Mouse (Mus musculus): ENCODE results near the gene Ppp3ca. TPM values are rescaled to one million over a fixed set of nuclear protein-coding genes. Genes with fewer than 3 reads are reported as not detected.
A peak's percentile ranks its signal among the peaks of the same experiment; 100 is the strongest.

Gene Ppp3ca
- polyA plus RNA-seq, 1 experiment = 9.7 TPM

GRCm38 (mm10) chr3:136665119-136665518 is 4.8 kb upstream of the Ppp3ca start:
- TF ChIP-seq MAX (IDR thresholded peaks at IDR 0.05) = no peak
- no peak for TF ChIP-seq CEBPB (IDR thresholded peaks at IDR 0.05; ENCODE audit: low read depth)
- no peak for TF ChIP-seq CTCF (IDR thresholded peaks at IDR 0.05; ENCODE audit: control insufficient read depth, insufficient read depth, insufficient read length)
- TF ChIP-seq MYOD1 (IDR thresholded peaks at IDR 0.05; ENCODE audit: control insufficient read depth, insufficient read length, low read depth) = no peak
- no peak for TF ChIP-seq MYOG (IDR thresholded peaks at IDR 0.05; ENCODE audit: control insufficient read depth, extremely low read depth, insufficient read length)
- no peak for TF ChIP-seq USF1 (IDR thresholded peaks at IDR 0.05; ENCODE audit: low read depth)
- no peak for TF ChIP-seq FOSL1 (IDR thresholded peaks at IDR 0.05; ENCODE audit: insufficient read depth, low read length, poor library complexity, severe bottlenecking)
- H3K4me3 ChIP-seq (ENCODE audit: insufficient read depth, poor library complexity, severe bottlenecking) = no peak overlapping the region
- no peaks in the 10 kb centered on the region for H3K27me3 ChIP-seq (ENCODE audit: control insufficient read depth, insufficient read depth, insufficient read length)
- H3K79me2 ChIP-seq (ENCODE audit: control insufficient read depth, insufficient read depth) = no peaks in the 10 kb centered on the region
- no peak overlapping the region for H3ac ChIP-seq (ENCODE audit: control insufficient read depth, insufficient read length, low read depth)
- H3K79me3 ChIP-seq (ENCODE audit: low read depth) = no peaks in the 10 kb centered on the region
- no peaks in the 10 kb centered on the region for H3K36me3 ChIP-seq (ENCODE audit: control insufficient read depth, insufficient read depth)

GRCm38 (mm10) chr3:136668072-136668471 is 1.9 kb upstream of the Ppp3ca start:
- Histone ChIP-seq H3K79me3 (ENCODE audit: low read depth) (peaks cover 10% of the 10 kb centered on the region), H3ac (ENCODE audit: control insufficient read depth, insufficient read length, low read depth) (no peak overlapping the region), H3K27me3 (ENCODE audit: control insufficient read depth, insufficient read depth, insufficient read length) (no peaks in the 10 kb centered on the region), H3K4me3 (ENCODE audit: insufficient read depth, poor library complexity, severe bottlenecking) (no peak overlapping the region), H3K79me2 (ENCODE audit: control insufficient read depth, insufficient read depth) (peaks cover 26% of the 10 kb centered on the region), H3K36me3 (ENCODE audit: control insufficient read depth, insufficient read depth) (no peaks in the 10 kb centered on the region)
- TF ChIP-seq CEBPB (IDR thresholded peaks at IDR 0.05; ENCODE audit: low read depth) (no peak), MYOD1 (IDR thresholded peaks at IDR 0.05; ENCODE audit: control insufficient read depth, insufficient read length, low read depth) (no peak), MYOG (IDR thresholded peaks at IDR 0.05; ENCODE audit: control insufficient read depth, extremely low read depth, insufficient read length) (no peak), MAX (IDR thresholded peaks at IDR 0.05) (no peak), CTCF (IDR thresholded peaks at IDR 0.05; ENCODE audit: control insufficient read depth, insufficient read depth, insufficient read length) (no peak), USF1 (IDR thresholded peaks at IDR 0.05; ENCODE audit: low read depth) (no peak), FOSL1 (IDR thresholded peaks at IDR 0.05; ENCODE audit: insufficient read depth, low read length, poor library complexity, severe bottlenecking) (no peak)

GRCm38 (mm10) chr3:136669231-136670109 is 454 bp upstream of the Ppp3ca start:
- H3K79me2 ChIP-seq (ENCODE audit: control insufficient read depth, insufficient read depth) = peaks cover 40% of the 10 kb centered on the region

GRCm38 (mm10) chr3:136670360-136671131 is 622 bp downstream of the Ppp3ca start:
- Histone ChIP-seq H3K27me3 (ENCODE audit: control insufficient read depth, insufficient read depth, insufficient read length) (no peaks in the 10 kb centered on the region), H3K79me3 (ENCODE audit: low read depth) (peaks cover 17% of the 10 kb centered on the region), H3K36me3 (ENCODE audit: control insufficient read depth, insufficient read depth) (no peaks in the 10 kb centered on the region), H3K79me2 (ENCODE audit: control insufficient read depth, insufficient read depth) (peaks cover 50% of the 10 kb centered on the region), H3K4me3 (ENCODE audit: insufficient read depth, poor library complexity, severe bottlenecking) (peak overlapping the region; percentile 60), H3ac (ENCODE audit: control insufficient read depth, insufficient read length, low read depth) (peak overlapping the region; percentile 65)
- TF ChIP-seq FOSL1 (IDR thresholded peaks at IDR 0.05; ENCODE audit: insufficient read depth, low read length, poor library complexity, severe bottlenecking) = no peak
- TF ChIP-seq MYOG (IDR thresholded peaks at IDR 0.05; ENCODE audit: control insufficient read depth, extremely low read depth, insufficient read length) = no peak
- no peak for TF ChIP-seq USF1 (IDR thresholded peaks at IDR 0.05; ENCODE audit: low read depth)
- TF ChIP-seq CTCF (IDR thresholded peaks at IDR 0.05; ENCODE audit: control insufficient read depth, insufficient read depth, insufficient read length) = peak; percentile 28

More at GRCm38 (mm10) chr3:136669231-136670109, 454 bp upstream of the Ppp3ca start:
- TF ChIP-seq FOSL1 (IDR thresholded peaks at IDR 0.05; ENCODE audit: insufficient read depth, low read length, poor library complexity, severe bottlenecking) (no peak), CEBPB (IDR thresholded peaks at IDR 0.05; ENCODE audit: low read depth) (no peak), MYOD1 (IDR thresholded peaks at IDR 0.05; ENCODE audit: control insufficient read depth, insufficient read length, low read depth) (peak; percentile 63), USF1 (IDR thresholded peaks at IDR 0.05; ENCODE audit: low read depth) (no peak), MYOG (IDR thresholded peaks at IDR 0.05; ENCODE audit: control insufficient read depth, extremely low read depth, insufficient read length) (no peak), MAX (IDR thresholded peaks at IDR 0.05) (no peak), CTCF (IDR thresholded peaks at IDR 0.05; ENCODE audit: control insufficient read depth, insufficient read depth, insufficient read length) (no peak)
- Histone ChIP-seq H3K4me3 (ENCODE audit: insufficient read depth, poor library complexity, severe bottlenecking) (peak overlapping the region; percentile 60), H3K36me3 (ENCODE audit: control insufficient read depth, insufficient read depth) (no peaks in the 10 kb centered on the region), H3K27me3 (ENCODE audit: control insufficient read depth, insufficient read depth, insufficient read length) (no peaks in the 10 kb centered on the region), H3K79me3 (ENCODE audit: low read depth) (peaks cover 15% of the 10 kb centered on the region), H3ac (ENCODE audit: control insufficient read depth, insufficient read length, low read depth) (peak overlapping the region; percentile 85)

GRCm38 (mm10) chr3:136671161-136671939 is 1.4 kb downstream of the Ppp3ca start:
- Histone ChIP-seq H3K4me3 (ENCODE audit: insufficient read depth, poor library complexity, severe bottlenecking) (peak overlapping the region; percentile 60), H3ac (ENCODE audit: control insufficient read depth, insufficient read length, low read depth) (peak overlapping the region; percentile 65)
- no peak for TF ChIP-seq USF1 (IDR thresholded peaks at IDR 0.05; ENCODE audit: low read depth)
- no peak for TF ChIP-seq MAX (IDR thresholded peaks at IDR 0.05)

More at GRCm38 (mm10) chr3:136671161-136671939, 1.4 kb downstream of the Ppp3ca start:
- H3K27me3 ChIP-seq (ENCODE audit: control insufficient read depth, insufficient read depth, insufficient read length) = no peaks in the 10 kb centered on the region
- no peaks in the 10 kb centered on the region for H3K36me3 ChIP-seq (ENCODE audit: control insufficient read depth, insufficient read depth)
- H3K79me2 ChIP-seq (ENCODE audit: control insufficient read depth, insufficient read depth) = peaks cover 58% of the 10 kb centered on the region
- H3K79me3 ChIP-seq (ENCODE audit: low read depth) = peaks cover 23% of the 10 kb centered on the region
